Mouse (Mus musculus): ENCODE data around the gene E130308A19Rik. TPM values are rescaled to one million over a fixed set of nuclear protein-coding genes. Genes with fewer than 3 reads are reported as not detected.

The E130308A19Rik gene
- polyA plus RNA-seq, 1 experiment from 2014 or later, result 45.7 TPM

GRCm38 (mm10) chr4:59642039-59642438 is 16.0 kb downstream of the E130308A19Rik start:
- Histone ChIP-seq H3K4me2 (no peak overlapping the region), H3K9me3 (replicated peaks) (no peaks in the 10 kb centered on the region), H3K4me1 (peaks cover 18% of the 10 kb centered on the region), H3K27me3 (replicated peaks) (no peaks in the 10 kb centered on the region), H3K9ac (replicated peaks) (no peak overlapping the region), H3K4me3 (replicated peaks) (no peak overlapping the region), H3K36me3 (no peaks in the 10 kb centered on the region), H3K27ac (replicated peaks) (no peak overlapping the region)
- 76% methylated on average over 3 of the region's 3 CpGs for WGBS
- no peak for ATAC-seq (ENCODE audit: low FRiP score)

GRCm38 (mm10) chr4:59642657-59643056 is 16.6 kb downstream of the E130308A19Rik start:
- Histone ChIP-seq H3K4me1 (peaks cover 18% of the 10 kb centered on the region), H3K27ac (replicated peaks) (no peak overlapping the region), H3K9ac (replicated peaks) (no peak overlapping the region), H3K36me3 (no peaks in the 10 kb centered on the region), H3K4me2 (no peak overlapping the region), H3K27me3 (replicated peaks) (no peaks in the 10 kb centered on the region), H3K9me3 (replicated peaks) (no peaks in the 10 kb centered on the region), H3K4me3 (replicated peaks) (no peak overlapping the region)
- 74% methylated on average over 2 of the region's 2 CpGs for WGBS
- ATAC-seq (ENCODE audit: low FRiP score), result no peak

DNA sequence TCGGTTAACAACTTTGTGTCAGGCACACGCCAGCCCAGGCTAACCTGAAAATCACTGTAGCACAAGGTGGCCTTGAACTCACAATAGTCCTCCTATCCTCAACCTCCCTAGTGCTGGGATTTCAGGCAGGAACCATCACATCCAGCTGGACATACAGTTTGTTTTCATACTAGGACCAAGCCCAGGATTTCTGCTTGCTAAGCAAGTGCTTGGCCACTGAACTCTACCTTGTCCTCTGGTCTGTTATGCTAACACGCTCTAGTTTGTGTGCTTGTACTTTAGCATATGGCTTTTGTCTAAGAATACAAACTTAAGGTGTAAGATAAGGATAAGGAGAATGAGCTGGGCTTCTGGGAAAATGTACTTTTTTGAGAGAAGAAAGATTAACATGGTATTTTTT is 18.4 kb downstream of the E130308A19Rik start:
- H3K36me3 ChIP-seq, result no peaks in the 10 kb centered on the region
- no peak overlapping the region for H3K9ac ChIP-seq (replicated peaks)
- no peak overlapping the region for H3K4me2 ChIP-seq
- no peak overlapping the region for H3K4me3 ChIP-seq (replicated peaks)
- peaks cover 18% of the 10 kb centered on the region for H3K4me1 ChIP-seq
- ATAC-seq (ENCODE audit: low FRiP score), result no peak
- 82% methylated on average over 3 of the region's 3 CpGs for WGBS
- H3K9me3 ChIP-seq (replicated peaks), result no peaks in the 10 kb centered on the region
- no peak overlapping the region for H3K27ac ChIP-seq (replicated peaks)
- H3K27me3 ChIP-seq (replicated peaks), result no peaks in the 10 kb centered on the region

DNA sequence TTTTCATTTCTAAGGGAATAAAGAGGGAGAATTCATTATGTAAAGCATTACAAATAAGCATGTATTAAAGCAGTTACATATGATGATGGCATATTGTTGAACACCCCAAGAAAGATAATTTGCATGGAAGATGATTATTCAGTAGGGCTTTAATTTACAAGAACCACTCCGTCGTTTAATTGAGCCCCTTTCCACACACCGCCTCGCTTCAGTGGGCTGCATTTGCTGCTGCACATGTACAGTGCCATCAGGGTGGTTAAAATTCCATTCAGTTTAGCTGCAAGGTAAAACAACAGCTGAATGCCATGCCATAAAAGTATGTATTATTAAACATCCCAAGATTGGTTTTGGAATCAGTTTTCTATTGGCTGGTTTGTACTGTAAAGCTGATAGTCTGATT is 19.0 kb downstream of the E130308A19Rik start:
- ATAC-seq (ENCODE audit: low FRiP score), result peak; percentile 62
- Histone ChIP-seq H3K27ac (replicated peaks) (no peak overlapping the region), H3K9me3 (replicated peaks) (no peaks in the 10 kb centered on the region), H3K4me2 (no peak overlapping the region), H3K4me1 (peaks cover 18% of the 10 kb centered on the region), H3K4me3 (replicated peaks) (no peak overlapping the region), H3K9ac (replicated peaks) (no peak overlapping the region), H3K36me3 (no peaks in the 10 kb centered on the region), H3K27me3 (replicated peaks) (no peaks in the 10 kb centered on the region)
- WGBS, result 30% methylated on average over 4 of the region's 4 CpGs

- Histone ChIP-seq H3K27me3 (replicated peaks) (no peaks in the 10 kb centered on the region), H3K4me2 (no peak overlapping the region), H3K36me3 (no peaks in the 10 kb centered on the region), H3K4me3 (replicated peaks) (no peak overlapping the region), H3K27ac (replicated peaks) (no peak overlapping the region), H3K9me3 (replicated peaks) (no peaks in the 10 kb centered on the region), H3K9ac (replicated peaks) (no peak overlapping the region), H3K4me1 (peaks cover 18% of the 10 kb centered on the region)
- peak; percentile 37; the same call in 1 of the 2 replicates for ATAC-seq (ENCODE audit: low FRiP score)
- WGBS, result 91% methylated on average over 2 of the region's 2 CpGs
Observed at GRCm38 (mm10) chr4:59645610-59646009, 19.6 kb downstream of the E130308A19Rik start.

DNA sequence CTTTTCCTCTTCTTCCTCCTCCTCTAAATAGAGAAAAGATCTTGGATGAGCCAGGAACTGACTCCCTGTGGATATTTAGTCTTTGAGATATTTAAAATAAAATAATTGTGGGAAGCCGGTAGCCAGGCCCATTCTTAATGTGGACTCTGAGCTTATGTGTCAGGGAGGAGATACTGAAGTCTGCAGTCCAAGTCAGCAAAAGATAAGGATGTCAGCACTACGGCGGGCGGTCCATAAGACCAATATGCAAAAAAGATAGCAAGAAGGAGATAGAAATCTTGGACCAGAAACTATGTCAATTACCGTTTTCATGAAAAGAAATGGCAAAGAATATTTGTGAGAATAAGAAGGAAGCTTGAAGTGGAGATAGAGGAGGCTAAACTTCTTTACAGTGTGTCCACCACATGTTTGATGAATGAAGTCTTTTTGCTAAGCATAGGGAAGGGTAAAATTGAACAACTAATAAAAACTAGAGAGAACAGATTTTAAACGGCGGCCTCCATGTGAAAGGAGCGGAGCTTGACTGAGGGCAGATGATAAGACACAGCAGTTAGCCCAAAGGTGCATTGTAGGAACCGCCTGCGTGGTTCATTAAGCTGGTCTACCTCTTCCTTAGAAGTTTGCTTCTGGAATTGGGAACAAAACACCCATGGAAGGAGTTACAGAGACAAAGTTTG is 20.1 kb downstream of the E130308A19Rik start:
- Histone ChIP-seq H3K27ac (replicated peaks) (no peak overlapping the region), H3K4me2 (no peak overlapping the region), H3K9me3 (replicated peaks) (no peaks in the 10 kb centered on the region), H3K4me1 (peaks cover 18% of the 10 kb centered on the region), H3K4me3 (replicated peaks) (no peak overlapping the region), H3K36me3 (no peaks in the 10 kb centered on the region), H3K27me3 (replicated peaks) (no peaks in the 10 kb centered on the region), H3K9ac (replicated peaks) (no peak overlapping the region)
- WGBS, result 93% methylated on average over 10 of the region's 10 CpGs
- ATAC-seq (ENCODE audit: low FRiP score), result no peak

- ATAC-seq (ENCODE audit: low FRiP score), result no peak
- no peaks in the 10 kb centered on the region for H3K36me3 ChIP-seq
- 88% methylated on average over 5 of the region's 5 CpGs for WGBS
Observed at GRCm38 (mm10) chr4:59649119-59649518, 23.1 kb downstream of the E130308A19Rik start.

GRCm38 (mm10) chr4:59652166-59652681 is 26.2 kb downstream of the E130308A19Rik start:
- no peaks in the 10 kb centered on the region for H3K4me1 ChIP-seq
- ATAC-seq (ENCODE audit: low FRiP score), result no peak
- 95% methylated on average over 1 of the region's 1 CpGs for WGBS

More at GRCm38 (mm10) chr4:59649119-59649518, 23.1 kb downstream of the E130308A19Rik start:
- Histone ChIP-seq H3K27me3 (replicated peaks) (no peaks in the 10 kb centered on the region), H3K4me3 (replicated peaks) (no peak overlapping the region), H3K4me1 (peaks cover 10% of the 10 kb centered on the region), H3K9ac (replicated peaks) (no peak overlapping the region), H3K9me3 (replicated peaks) (no peaks in the 10 kb centered on the region), H3K27ac (replicated peaks) (no peak overlapping the region), H3K4me2 (no peak overlapping the region)

GRCm38 (mm10) chr4:59656061-59656642 is 30.1 kb downstream of the E130308A19Rik start:
- Histone ChIP-seq H3K27ac (replicated peaks) (no peak overlapping the region), H3K36me3 (no peaks in the 10 kb centered on the region), H3K9me3 (replicated peaks) (no peaks in the 10 kb centered on the region), H3K9ac (replicated peaks) (no peak overlapping the region), H3K27me3 (replicated peaks) (no peaks in the 10 kb centered on the region), H3K4me3 (replicated peaks) (no peak overlapping the region), H3K4me1 (no peaks in the 10 kb centered on the region), H3K4me2 (no peak overlapping the region)
- no peak for ATAC-seq (ENCODE audit: low FRiP score)
- 79% methylated on average over 5 of the region's 5 CpGs for WGBS

More at GRCm38 (mm10) chr4:59652166-59652681, 26.2 kb downstream of the E130308A19Rik start:
- no peak overlapping the region for H3K4me2 ChIP-seq
- no peak overlapping the region for H3K27ac ChIP-seq (replicated peaks)
- no peaks in the 10 kb centered on the region for H3K36me3 ChIP-seq
- H3K4me3 ChIP-seq (replicated peaks), result no peak overlapping the region
- no peaks in the 10 kb centered on the region for H3K9me3 ChIP-seq (replicated peaks)
- H3K9ac ChIP-seq (replicated peaks), result no peak overlapping the region
- no peaks in the 10 kb centered on the region for H3K27me3 ChIP-seq (replicated peaks)

DNA sequence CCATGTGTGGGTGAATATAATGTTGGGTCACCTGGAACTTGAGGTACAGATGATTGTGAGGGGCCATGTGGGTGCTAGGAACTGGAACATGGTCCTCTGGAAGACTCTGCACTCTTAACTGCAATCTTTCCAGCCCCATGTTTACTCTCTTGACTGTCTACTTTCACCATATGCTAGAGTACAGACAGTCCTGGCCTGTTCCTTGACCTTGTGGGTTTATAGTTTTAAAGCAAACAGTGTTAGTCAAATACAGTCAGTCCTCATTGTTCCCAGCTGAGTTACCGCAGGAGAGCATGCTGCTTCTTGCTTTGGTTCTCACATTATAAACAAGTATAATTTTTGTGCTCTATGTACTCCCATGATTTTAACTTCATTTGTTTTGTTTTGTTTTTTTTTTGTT is 36.2 kb downstream of the E130308A19Rik start:
- no peak overlapping the region for H3K9ac ChIP-seq (replicated peaks)
- 93% methylated on average over 1 of the region's 1 CpGs for WGBS
- H3K27ac ChIP-seq (replicated peaks), result no peak overlapping the region
- no peaks in the 10 kb centered on the region for H3K4me1 ChIP-seq
- H3K9me3 ChIP-seq (replicated peaks), result no peaks in the 10 kb centered on the region
- H3K4me2 ChIP-seq, result no peak overlapping the region
- H3K4me3 ChIP-seq (replicated peaks), result no peak overlapping the region
- no peaks in the 10 kb centered on the region for H3K27me3 ChIP-seq (replicated peaks)
- no peak for ATAC-seq (ENCODE audit: low FRiP score)
- no peaks in the 10 kb centered on the region for H3K36me3 ChIP-seq

- no peak overlapping the region for H3K4me2 ChIP-seq
- no peak for ATAC-seq (ENCODE audit: low FRiP score)
- H3K27me3 ChIP-seq (replicated peaks), result no peaks in the 10 kb centered on the region
- no peak overlapping the region for H3K4me3 ChIP-seq (replicated peaks)
- no peaks in the 10 kb centered on the region for H3K4me1 ChIP-seq
- H3K9ac ChIP-seq (replicated peaks), result no peak overlapping the region
- H3K36me3 ChIP-seq, result no peaks in the 10 kb centered on the region
- H3K27ac ChIP-seq (replicated peaks), result no peak overlapping the region
- H3K9me3 ChIP-seq (replicated peaks), result no peaks in the 10 kb centered on the region
- WGBS, result 96% methylated on average over 6 of the region's 6 CpGs
Observed at GRCm38 (mm10) chr4:59663451-59663850, 37.4 kb downstream of the E130308A19Rik start.

All from neural tube, embryonic 15.5 days (tissue).